Mouse (Mus musculus): ENCODE results near the gene Gabarapl2.

The Gabarapl2 gene

GRCm38 (mm10) chr8:111940171-111941100 lies at the start of gene Gabarapl2:
TSS of gene Gabarapl2 (plus strand) at chr8:111940703.
- DNase-seq (ENCODE audit: low read depth, low spot score): peak; percentile 95

DNA sequence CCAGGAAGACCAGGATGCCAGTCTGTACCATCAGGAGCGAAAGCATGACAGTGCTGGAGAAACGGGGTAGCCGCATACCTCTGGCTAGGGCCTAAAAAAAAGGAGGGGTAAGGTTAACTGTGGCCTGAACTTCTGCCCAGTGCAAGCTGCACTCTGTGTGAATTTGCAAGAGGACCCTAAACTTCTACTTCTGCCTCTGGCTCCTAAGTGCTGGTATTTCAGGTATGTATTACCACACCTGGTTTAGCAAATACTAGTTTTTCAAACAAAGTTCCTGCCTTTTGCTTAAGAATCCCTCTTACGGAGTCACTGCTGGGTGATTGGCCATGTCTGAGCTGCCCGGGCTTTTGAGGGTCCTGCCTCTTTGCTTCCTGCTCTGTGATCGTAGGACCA lies 49.6 kb upstream of the Gabarapl2 start:
- DNase-seq (ENCODE audit: low read depth, low spot score): no peak

- DNase-seq (ENCODE audit: low read depth, low spot score): no peak
These were observed 48.5 kb upstream of the Gabarapl2 start for GRCm38 (mm10) chr8:111891983-111892382.

- DNase-seq (ENCODE audit: low read depth, low spot score): no peak
These were observed 47.9 kb upstream of the Gabarapl2 start for GRCm38 (mm10) chr8:111892615-111893014.

GRCm38 (mm10) chr8:111894955-111895354 lies 45.5 kb upstream of the Gabarapl2 start:
- DNase-seq (ENCODE audit: low read depth, low spot score): peak; percentile 19

DNA sequence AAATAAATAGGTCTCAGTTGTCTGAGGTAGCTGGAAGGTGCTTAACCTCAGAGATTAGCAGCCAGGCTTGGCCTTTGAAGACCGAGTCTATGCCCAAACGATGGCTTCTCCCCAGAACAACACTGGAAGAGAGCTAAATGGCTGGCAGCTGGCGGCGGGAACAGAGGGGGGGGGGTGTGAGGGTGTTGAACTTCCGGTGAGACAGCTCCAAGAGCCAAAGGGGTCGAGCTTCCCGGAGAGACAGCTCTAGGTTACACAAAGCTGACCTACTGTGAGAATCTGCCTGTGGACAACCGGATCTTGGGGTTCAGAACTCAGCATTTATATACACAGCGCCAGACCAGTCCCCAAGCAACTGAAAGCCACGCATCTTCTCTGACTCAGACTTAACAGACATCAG lies 41.9 kb upstream of the Gabarapl2 start:
- no peak for DNase-seq (ENCODE audit: low read depth, low spot score)

- DNase-seq (ENCODE audit: low read depth, low spot score): no peak
These were observed 38.4 kb upstream of the Gabarapl2 start for GRCm38 (mm10) chr8:111902080-111902479.

- no peak for DNase-seq (ENCODE audit: low read depth, low spot score)
These were observed 34.9 kb upstream of the Gabarapl2 start for GRCm38 (mm10) chr8:111905500-111906121.

GRCm38 (mm10) chr8:111909621-111910450 lies 30.7 kb upstream of the Gabarapl2 start, which contains the start of gene Chst5:
TSS of gene Chst5 (minus strand) at chr8:111910447.
- DNase-seq (ENCODE audit: low read depth, low spot score): no peak

- DNase-seq (ENCODE audit: low read depth, low spot score): no peak
These were observed 28.9 kb upstream of the Gabarapl2 start for GRCm38 (mm10) chr8:111911572-111911971.

GRCm38 (mm10) chr8:111912860-111913432 lies 27.6 kb upstream of the Gabarapl2 start:
- DNase-seq (ENCODE audit: low read depth, low spot score): no peak

DNA sequence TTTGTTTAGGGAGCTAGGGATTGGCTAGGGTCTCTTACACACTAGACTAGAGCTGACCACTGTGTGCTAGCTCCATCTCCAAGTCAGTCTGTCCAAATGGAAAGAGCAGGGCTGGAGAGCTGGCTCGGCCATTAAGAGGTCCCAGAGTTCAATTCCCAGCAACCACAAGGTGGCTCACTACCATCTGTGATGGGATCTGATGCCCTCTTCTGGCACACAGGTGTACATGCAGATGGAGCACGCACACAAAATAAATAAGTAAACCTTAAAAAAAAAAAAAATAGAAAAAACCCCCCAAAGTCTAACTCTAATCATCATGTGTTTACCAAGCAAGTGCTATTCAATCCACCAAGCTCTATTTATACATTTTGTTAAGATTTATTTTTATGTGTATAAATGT lies 20.8 kb upstream of the Gabarapl2 start:
- peak; percentile 35 for DNase-seq (ENCODE audit: low read depth, low spot score)

DNA sequence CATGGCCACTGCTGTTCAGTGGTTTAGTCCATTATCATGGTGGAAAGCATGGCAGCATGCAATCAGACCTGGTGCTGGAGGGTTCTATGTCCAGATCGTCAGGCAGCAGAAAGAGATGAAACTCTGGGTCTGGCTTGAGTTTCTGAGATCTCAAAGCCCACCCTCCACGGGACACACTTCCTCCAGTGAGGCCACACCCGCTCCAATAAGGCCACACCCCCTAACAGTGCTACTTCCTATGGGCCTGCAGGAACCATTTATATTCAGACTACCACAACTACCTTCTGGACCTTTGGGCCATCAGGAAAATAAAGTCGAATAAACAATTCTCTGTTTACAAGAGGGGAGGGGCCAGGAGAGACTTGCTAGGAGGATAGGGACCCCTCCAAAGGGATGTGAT lies 19.5 kb upstream of the Gabarapl2 start:
- DNase-seq (ENCODE audit: low read depth, low spot score): no peak

DNA sequence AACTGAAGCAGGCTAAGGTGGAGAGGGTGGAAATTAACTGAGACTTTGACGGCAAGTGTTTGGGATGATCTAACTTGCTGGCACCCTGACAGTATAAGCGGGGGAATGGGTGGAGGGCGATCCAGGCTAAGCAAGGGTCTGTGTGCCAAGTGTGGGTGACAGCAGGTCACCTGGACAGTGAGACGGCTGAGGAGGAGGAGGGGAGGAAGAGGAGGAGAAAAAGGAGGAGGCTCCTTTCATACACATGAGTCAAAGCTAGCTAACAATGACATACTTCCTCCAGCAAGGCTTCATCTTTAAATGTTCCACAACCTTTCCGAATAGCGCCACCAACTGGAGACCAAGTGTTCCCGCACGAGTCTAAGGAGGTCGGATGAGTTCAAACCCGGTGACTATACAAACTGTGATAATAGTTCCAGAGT lies 17.1 kb upstream of the Gabarapl2 start:
- DNase-seq (ENCODE audit: low read depth, low spot score): peak; percentile 73

GRCm38 (mm10) chr8:111924976-111925375 lies 15.5 kb upstream of the Gabarapl2 start:
- no peak for DNase-seq (ENCODE audit: low read depth, low spot score)

GRCm38 (mm10) chr8:111929648-111930344 lies 10.7 kb upstream of the Gabarapl2 start:
- DNase-seq (ENCODE audit: low read depth, low spot score): no peak

GRCm38 (mm10) chr8:111931721-111932120 lies 8.8 kb upstream of the Gabarapl2 start:
- DNase-seq (ENCODE audit: low read depth, low spot score): no peak

DNA sequence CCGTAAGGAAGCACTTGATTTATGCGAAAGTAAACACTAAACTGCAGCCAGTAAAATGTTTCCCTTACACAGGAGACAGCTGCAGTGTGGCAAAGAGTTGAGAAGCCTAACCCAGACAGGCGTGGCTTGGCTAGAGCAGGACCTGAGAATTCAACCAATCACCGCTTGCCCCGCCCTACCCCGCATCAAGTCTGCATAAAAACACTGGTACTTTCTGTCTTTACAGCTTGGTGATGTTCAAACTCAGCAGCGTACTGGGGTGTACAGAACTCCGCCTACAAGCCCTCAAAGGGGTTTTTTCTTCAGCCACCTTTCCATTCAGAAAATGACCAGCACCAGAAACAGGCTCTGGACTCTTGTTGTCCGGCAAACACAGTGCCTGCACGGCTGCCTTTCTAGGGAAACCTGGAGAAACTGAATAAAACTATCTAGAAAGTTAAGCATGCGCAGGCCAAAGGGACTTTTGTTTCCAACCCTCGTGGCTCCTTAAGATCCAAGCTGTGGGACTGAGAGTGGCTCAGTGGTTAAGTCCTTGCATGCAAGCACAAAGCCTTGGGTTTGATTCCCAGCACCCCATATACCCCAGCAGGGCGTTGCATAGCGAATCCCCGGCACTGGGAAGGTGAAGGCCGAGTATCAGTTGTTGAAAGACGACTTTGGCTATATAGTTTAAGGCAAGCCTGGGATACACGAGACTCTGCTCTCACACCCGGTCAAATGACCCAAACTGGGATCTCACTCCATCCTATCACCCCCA lies 7.7 kb upstream of the Gabarapl2 start:
- peak; percentile 60 for DNase-seq (ENCODE audit: low read depth, low spot score)

GRCm38 (mm10) chr8:111933348-111934076 lies 7.0 kb upstream of the Gabarapl2 start, which contains the start of gene Tmem231:
TSS of gene Tmem231 (minus strand) at chr8:111933881.
- peak; percentile 95 for DNase-seq (ENCODE audit: low read depth, low spot score)
